Mouse (Mus musculus) left cerebral cortex, postnatal 10 days (tissue): ENCODE measurements around the gene Slc9a5. TPM values are rescaled to one million over a fixed set of nuclear protein-coding genes. Genes with fewer than 3 reads are reported as not detected.

Source experiments
- DNase-seq, 2 experiments: peaks; one replicate each; pipeline ENCODE4 v3.0.0; 2021 to 2022; ENCODE audit warnings: low spot score in 2 of 2, mixed read lengths in 1 of 2; ENCODE audit errors: extremely low spot score in 1 of 2
- intact Hi-C: fragments of 180-260 bp; cut with DNase I; formaldehyde crosslinking; loops from one replicate; pipeline ENCODE4 v1.15.1; 2025
- total RNA-seq, 2 experiments: library from RNA; stranded (reverse); gene quantifications; 2 replicates each; pipeline ENCODE4 v1.2.3; 2021

The Slc9a5 gene
- total RNA-seq, result 10 to 100 TPM; 25.7 to 27.7 TPM

GRCm38 (mm10) chr8:105348450-105349095 lies at the start of gene Slc9a5:
Gene Slc9a5, plus strand, starts transcription at chr8:105348843.
- intact Hi-C loops, result no loop called here
- DNase-seq, result peak; percentile 49 to 74

GRCm38 (mm10) chr8:105299962-105300361 lies 48.7 kb upstream of the Slc9a5 start:
- intact Hi-C loops, result loop anchor here (10.0 kb wide), 1 partner anchor 645 kb away; no protein-coding TSS in a partner anchor
- no peak for DNase-seq

GRCm38 (mm10) chr8:105303396-105303795 lies 45.2 kb upstream of the Slc9a5 start:
- DNase-seq, result no peak
- intact Hi-C loops, result no loop called here

GRCm38 (mm10) chr8:105303874-105304273 lies 44.8 kb upstream of the Slc9a5 start:
- DNase-seq, result no peak
- intact Hi-C loops, result no loop called here

- peak in 1 of 2 experiments; percentile 37 for DNase-seq
- intact Hi-C loops, result no loop called here
Measured at GRCm38 (mm10) chr8:105304325-105305210, 44.1 kb upstream of the Slc9a5 start.

DNA sequence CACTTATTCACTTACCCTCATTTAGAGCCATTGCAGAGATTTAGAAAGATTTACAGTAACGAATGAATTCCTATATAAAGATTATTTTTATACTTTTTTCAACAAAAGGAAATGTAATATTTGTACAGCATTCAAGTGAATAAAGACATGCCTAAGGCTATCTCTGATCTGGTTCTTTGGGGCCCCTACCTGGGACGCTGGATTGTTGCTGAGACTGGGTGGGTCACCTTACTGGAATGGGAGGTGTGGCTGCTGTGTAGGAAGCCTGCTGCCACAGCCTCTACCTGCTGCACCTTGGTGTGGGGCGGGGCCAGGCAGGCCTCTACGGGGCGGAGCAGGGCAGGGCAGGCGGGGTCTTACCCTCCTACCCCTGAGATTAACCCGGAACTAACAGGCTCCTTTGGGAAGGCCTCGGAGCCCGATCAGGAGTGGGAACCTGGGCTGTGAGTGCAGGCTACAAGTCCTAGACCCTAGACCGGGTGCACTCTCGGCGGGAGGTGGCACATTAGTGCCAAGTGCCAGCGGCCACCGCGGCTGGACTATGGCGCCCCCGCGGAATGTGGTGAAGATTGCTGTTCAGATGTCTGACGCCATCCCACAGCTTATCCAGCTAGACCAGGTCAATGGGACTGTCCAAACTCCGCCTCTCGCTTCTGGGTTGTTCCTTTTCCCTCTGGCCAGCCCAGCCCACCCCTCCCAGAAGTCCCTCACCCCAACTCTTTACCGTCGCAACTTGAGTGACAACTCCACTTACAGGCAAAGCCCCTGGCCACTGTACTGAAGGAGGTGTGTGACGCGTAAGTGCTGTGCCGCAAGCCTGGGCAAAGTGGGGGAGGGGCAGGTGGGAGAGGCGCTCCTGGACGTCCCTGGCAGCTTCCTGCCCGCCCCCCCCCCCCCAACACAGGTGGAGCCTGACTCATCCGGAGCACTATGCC lies 43.2 kb upstream of the Slc9a5 start, which contains the start of gene Elmo3:
Elmo3 (plus strand) TSS at position 391 of the 935 bp plus-strand sequence.
- intact Hi-C loops, result no loop called here
- peak in 1 of 2 experiments; percentile 81 for DNase-seq

DNA sequence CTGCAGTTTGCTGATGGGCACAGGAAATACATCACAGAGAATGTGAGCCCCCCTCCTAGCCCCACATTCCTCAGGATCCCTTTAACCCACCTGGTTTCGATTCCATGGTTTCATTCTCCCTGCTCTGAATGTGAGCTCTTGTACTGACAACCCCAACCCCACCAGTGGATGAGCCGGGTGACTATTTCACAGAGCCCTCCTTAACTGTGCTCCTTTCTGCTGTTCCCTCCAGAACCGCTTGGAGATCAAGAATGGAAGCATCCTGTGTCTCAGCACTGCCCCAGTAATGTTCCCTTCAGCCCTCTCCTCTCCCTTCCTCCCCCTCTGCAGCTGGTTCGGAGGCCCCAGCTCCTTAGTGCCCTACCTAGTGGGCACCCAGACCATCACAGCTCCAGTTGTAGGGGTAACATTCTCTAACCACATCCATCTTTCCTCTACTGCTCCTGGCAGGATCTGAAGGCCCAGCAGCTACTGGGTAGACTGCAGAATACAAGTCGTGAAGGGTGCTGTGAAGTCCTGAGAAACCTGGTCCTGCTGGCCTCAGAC lies 42.4 kb upstream of the Slc9a5 start:
- DNase-seq, result peak in 1 of 2 experiments; percentile 20
- intact Hi-C loops, result no loop called here

DNA sequence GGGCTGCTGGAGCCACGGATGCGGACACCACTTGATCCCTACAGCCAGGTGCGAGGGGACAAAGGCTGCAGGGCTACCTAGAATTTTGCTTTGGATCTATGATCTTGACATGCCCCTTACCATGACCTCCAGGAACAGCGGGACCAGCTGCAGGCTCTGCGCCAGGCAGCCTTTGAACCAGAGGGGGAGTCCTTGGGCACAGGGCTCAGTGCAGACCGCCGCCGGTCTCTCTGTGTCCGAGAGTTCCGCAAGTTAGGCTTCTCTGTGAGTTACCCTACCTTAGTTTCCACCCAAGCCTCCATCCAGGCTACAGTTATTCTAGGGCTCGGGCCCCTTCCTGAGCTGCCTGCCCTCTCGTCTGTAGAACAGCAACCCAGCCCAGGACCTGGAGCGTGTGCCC lies 41.0 kb upstream of the Slc9a5 start:
- intact Hi-C loops, result no loop called here
- no peak for DNase-seq

DNA sequence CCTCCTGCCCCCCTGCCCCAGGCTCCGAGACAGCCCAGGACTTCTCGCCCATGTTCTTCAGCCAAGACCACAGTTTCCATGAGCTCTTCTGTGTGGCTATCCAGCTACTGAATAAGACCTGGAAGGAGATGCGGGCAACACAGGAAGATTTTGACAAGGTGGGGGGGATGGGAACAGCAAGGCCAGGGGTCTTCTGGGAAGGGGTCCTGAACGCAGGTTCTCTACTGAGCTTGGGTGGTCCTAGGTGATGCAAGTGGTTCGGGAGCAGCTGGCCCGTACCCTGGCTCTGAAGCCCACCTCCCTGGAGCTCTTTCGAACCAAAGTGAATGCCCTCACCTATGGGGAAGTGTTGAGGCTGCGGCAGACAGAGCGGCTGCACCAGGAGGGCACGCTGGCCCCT lies 40.2 kb upstream of the Slc9a5 start:
- intact Hi-C loops, result no loop called here
- DNase-seq, result no peak

GRCm38 (mm10) chr8:105309142-105309847 lies 39.3 kb upstream of the Slc9a5 start:
- intact Hi-C loops, result no loop called here
- no peak for DNase-seq

- no peak for DNase-seq
- intact Hi-C loops, result no loop called here
Measured at GRCm38 (mm10) chr8:105310118-105310517, 38.5 kb upstream of the Slc9a5 start.

- no peak for DNase-seq
- intact Hi-C loops, result no loop called here
Measured at GRCm38 (mm10) chr8:105311718-105312117, 36.9 kb upstream of the Slc9a5 start.

DNA sequence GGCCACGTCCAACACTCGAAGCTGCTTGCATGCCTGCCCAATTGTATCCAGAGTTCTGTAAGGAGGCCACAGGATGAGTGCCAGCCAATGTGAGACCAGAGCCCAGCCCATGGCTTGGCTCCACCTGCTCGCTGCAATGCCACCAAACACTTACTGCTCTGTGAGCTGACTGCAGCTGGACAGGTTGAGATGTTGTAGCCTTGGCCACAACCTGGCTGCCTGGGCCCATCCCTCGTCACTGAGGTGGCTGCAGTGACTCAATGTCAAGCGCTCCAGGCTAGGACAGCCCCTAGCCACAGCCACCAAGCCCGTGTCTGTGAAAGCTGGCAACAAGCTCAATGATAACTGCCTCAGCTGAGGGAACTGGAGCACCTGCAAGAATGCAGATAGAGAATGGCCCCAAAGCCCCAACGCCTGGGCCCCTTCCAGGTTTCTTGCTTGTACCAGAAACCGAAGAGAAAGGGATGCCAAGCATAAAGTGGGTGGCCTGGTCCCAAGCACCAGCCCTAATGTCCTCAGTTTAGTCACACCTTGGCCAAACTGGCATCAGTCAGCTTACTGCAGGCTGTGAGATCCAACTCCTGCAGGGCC lies 35.7 kb upstream of the Slc9a5 start:
- intact Hi-C loops, result no loop called here
- no peak for DNase-seq

DNA sequence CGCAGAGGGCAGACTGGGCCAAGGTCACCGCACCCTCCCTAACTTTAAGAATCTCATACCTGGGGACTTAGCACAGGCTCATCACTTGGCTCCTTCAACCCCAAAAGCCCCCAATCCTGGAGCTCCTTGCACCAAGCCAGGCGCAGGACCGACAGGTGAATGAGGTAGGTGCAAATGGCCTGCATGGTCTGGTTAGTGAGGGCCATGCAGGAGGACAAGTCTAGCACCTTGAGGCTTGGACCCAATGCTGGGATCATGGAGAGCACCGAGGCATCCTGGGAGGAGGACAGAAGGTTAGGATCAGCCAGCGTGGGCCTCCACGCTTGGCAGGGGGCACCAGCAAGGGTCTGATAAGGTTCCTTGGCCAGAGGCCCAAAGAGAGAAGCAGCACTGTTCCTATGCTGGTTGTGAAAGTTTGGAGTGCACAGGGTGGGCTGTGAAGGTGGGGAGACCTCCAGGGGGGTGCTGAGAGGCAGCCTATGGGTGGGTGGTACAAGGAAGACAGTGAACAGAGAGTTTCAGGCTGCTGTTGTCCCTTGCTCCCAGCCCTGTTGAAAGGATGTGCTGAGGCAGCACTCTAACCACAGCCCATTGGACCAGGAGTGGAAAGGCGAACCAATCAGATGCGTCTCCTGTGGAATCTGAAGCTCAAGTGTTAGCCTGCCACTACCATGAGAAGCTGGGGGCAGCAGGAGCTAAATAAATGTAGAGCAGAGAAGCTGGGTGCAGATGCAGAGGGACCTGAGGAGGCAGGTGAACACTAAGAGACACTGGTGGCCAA lies 34.8 kb upstream of the Slc9a5 start:
- DNase-seq, result no peak
- intact Hi-C loops, result no loop called here

DNA sequence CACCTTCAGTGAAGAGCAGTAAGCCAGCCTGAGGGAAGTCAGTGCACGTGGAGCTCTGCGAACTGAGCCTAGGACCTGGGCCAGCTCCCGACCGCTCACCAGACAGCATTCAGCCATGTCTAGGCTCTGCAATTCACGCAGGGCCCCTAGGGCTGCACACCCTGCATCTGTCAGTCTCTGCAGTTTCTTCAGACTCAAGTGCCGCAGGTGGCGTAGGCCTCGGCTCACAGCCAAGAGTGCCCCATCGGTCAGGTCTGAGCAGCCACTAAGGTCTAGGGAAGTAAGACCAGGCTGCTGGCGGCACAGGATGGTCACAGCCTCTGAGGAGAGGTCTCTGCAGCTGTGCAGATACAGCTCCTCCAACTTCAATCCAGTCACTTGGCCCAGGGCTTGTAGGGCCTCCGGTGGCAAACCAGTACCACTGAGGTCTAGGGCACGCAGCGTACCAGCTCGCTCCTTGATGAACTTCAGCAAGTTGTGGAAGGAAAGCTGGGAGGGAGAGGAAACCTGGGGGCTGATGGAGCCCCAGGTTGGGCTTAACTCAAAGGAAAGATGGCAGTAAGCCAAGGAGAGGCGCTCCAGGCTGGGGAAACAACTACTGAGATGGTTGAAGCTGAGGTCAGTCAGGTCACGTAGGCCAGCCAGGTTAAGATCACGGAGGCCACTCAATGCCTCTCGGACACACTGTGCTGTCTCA lies 33.4 kb upstream of the Slc9a5 start:
- intact Hi-C loops, result no loop called here
- DNase-seq, result no peak

DNA sequence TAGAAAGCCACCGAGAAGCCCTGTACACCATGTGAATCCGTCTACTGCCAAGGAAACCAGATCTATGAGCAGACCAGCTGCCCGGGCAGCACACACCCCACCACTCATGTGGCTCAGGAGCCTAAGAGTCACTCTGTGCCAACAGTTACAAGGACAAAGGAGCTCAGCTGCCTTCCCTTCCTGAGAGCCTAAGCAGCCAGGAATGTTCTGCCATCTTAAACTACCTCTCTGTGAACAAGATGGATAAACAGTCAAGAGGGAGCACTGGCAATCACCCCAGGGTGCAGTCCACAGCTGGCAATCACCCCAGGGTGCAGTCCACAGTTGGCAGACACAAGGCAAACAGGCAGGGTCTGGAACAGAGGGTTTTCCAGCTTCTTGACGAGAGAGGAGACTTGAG lies 30.7 kb upstream of the Slc9a5 start:
- DNase-seq, result no peak
- intact Hi-C loops, result no loop called here
